Mouse (Mus musculus) E14TG2a.4 (cell line): ENCODE measurements around the gene Fem1b.

ENCODE experiments used
- CTCF ChIP-seq: conservative IDR thresholded peaks from 2 replicates; pipeline ENCODE4 v1.5.1; 2014; ENCODE audit warnings: low read length
- NANOG ChIP-seq: IDR thresholded peaks from 2 replicates; pipeline ENCODE4 v1.6.1; 2014; ENCODE audit warnings: borderline replicate concordance, low read length, mixed read lengths
- POU5F1 ChIP-seq: IDR thresholded peaks from 2 replicates; pipeline ENCODE4 v1.6.1; 2014; ENCODE audit warnings: low read length, borderline replicate concordance

- TF ChIP-seq CTCF: no peak
- no peak for TF ChIP-seq NANOG
- no peak for TF ChIP-seq POU5F1
These were observed 3.0 kb upstream of the Fem1b start for GRCm38 (mm10) chr9:62814751-62815150.
